Mouse (Mus musculus): ENCODE data around the gene Krt27. TPM values are rescaled to one million over a fixed set of nuclear protein-coding genes. Genes with fewer than 3 reads are reported as not detected.
A peak's percentile ranks its signal among the peaks of the same experiment; 100 is the strongest.

The Krt27 gene
- polyA plus RNA-seq (2012; rRNA removed) = 0.05 TPM in 1 of 2 replicates, not detected in the other

GRCm38 (mm10) chr11:99351004-99351403, at the start of gene Krt27:
TSS of gene Krt27 (minus strand) at chr11:99351104.
- TF ChIP-seq CTCF (IDR thresholded peaks at IDR 0.05; ENCODE audit: borderline replicate concordance, extremely low read depth, insufficient read depth, insufficient read length) = no peak
- no peak for TF ChIP-seq POLR2A (IDR thresholded peaks at IDR 0.05; ENCODE audit: borderline replicate concordance, extremely low read depth, insufficient read depth, insufficient read length, poor library complexity, severe bottlenecking)
- DNase-seq (ENCODE audit: low read depth) = no peak

GRCm38 (mm10) chr11:99399956-99400549, 49.1 kb upstream of the Krt27 start:
- no peak for DNase-seq (ENCODE audit: low read depth)
- TF ChIP-seq CTCF (IDR thresholded peaks at IDR 0.05; ENCODE audit: borderline replicate concordance, extremely low read depth, insufficient read depth, insufficient read length) (no peak), POLR2A (IDR thresholded peaks at IDR 0.05; ENCODE audit: borderline replicate concordance, extremely low read depth, insufficient read depth, insufficient read length, poor library complexity, severe bottlenecking) (no peak)

GRCm38 (mm10) chr11:99398832-99399231, 47.9 kb upstream of the Krt27 start:
- TF ChIP-seq POLR2A (IDR thresholded peaks at IDR 0.05; ENCODE audit: borderline replicate concordance, extremely low read depth, insufficient read depth, insufficient read length, poor library complexity, severe bottlenecking) (no peak), CTCF (IDR thresholded peaks at IDR 0.05; ENCODE audit: borderline replicate concordance, extremely low read depth, insufficient read depth, insufficient read length) (no peak)
- no peak for DNase-seq (ENCODE audit: low read depth)

- TF ChIP-seq POLR2A (IDR thresholded peaks at IDR 0.05; ENCODE audit: borderline replicate concordance, extremely low read depth, insufficient read depth, insufficient read length, poor library complexity, severe bottlenecking) (no peak), CTCF (IDR thresholded peaks at IDR 0.05; ENCODE audit: borderline replicate concordance, extremely low read depth, insufficient read depth, insufficient read length) (no peak)
Observed at GRCm38 (mm10) chr11:99398084-99398483, 47.2 kb upstream of the Krt27 start.

GRCm38 (mm10) chr11:99396661-99397060, 45.8 kb upstream of the Krt27 start:
- TF ChIP-seq CTCF (IDR thresholded peaks at IDR 0.05; ENCODE audit: borderline replicate concordance, extremely low read depth, insufficient read depth, insufficient read length) = no peak
- TF ChIP-seq POLR2A (IDR thresholded peaks at IDR 0.05; ENCODE audit: borderline replicate concordance, extremely low read depth, insufficient read depth, insufficient read length, poor library complexity, severe bottlenecking) = no peak
- DNase-seq (ENCODE audit: low read depth) = no peak

More at GRCm38 (mm10) chr11:99398084-99398483, 47.2 kb upstream of the Krt27 start:
- DNase-seq (ENCODE audit: low read depth) = no peak

DNA sequence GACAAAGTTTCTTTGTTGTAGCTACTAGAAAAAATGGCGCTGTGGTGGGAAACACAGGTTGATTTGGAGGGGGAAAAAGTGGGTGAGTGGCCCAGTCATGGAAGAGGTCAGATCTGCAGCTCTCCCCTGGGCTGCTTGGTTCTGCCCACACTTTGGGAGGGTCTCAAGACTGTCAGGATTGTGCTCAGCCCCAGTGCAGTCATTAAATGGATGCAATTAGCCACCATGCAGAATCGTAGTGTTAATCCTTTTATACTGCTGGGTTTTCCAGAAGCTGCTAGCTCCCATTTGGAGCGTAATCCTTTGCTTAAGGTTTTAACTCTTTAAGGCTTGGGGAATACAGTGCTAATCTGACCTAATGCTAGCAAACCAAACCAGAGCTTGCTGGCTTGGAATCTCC, 45.1 kb upstream of the Krt27 start:
- DNase-seq (ENCODE audit: low read depth) = peak; percentile 66
- no peak for TF ChIP-seq CTCF (IDR thresholded peaks at IDR 0.05; ENCODE audit: borderline replicate concordance, extremely low read depth, insufficient read depth, insufficient read length)
- no peak for TF ChIP-seq POLR2A (IDR thresholded peaks at IDR 0.05; ENCODE audit: borderline replicate concordance, extremely low read depth, insufficient read depth, insufficient read length, poor library complexity, severe bottlenecking)

DNA sequence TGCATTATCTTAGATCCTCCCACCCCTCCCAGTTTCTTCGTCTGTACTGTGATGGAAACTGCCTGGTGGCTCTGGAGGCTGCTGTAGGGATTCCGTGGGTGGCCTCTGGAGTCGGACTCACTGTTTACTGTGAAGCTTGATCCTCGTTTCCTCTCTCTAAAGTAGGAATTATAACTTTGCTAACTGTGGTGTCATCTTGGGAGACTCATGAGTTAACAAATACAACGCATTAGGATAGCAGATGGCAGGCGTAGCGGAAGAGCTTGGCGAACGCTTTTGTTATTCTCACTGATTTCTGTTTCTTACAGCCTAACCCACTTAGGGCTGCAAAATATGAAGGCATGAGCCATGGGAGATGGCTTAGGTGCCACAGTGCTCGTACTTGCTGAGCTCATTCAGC, 41.6 kb upstream of the Krt27 start:
- DNase-seq (ENCODE audit: low read depth) = no peak
- TF ChIP-seq POLR2A (IDR thresholded peaks at IDR 0.05; ENCODE audit: borderline replicate concordance, extremely low read depth, insufficient read depth, insufficient read length, poor library complexity, severe bottlenecking) (no peak), CTCF (IDR thresholded peaks at IDR 0.05; ENCODE audit: borderline replicate concordance, extremely low read depth, insufficient read depth, insufficient read length) (no peak)

DNA sequence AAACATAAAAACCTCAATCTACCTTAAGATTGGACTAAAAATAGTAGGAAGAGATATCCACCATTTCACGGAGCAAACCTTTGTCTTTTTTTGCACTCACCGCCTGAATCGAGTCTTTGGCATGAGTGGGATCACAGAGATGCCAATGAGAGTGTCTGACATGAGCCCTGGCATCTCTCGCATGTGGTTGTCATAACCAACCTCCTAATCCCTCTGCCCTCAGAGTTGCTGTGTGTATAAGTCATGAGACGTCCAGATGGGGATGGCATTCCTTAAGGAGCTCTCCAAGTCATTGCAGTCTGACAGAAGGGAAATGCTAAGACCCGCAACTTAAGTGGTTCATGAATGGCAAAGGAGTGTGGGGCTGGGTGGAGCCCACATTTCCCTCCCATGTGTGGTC, 40.5 kb upstream of the Krt27 start:
- TF ChIP-seq CTCF (IDR thresholded peaks at IDR 0.05; ENCODE audit: borderline replicate concordance, extremely low read depth, insufficient read depth, insufficient read length) = no peak
- TF ChIP-seq POLR2A (IDR thresholded peaks at IDR 0.05; ENCODE audit: borderline replicate concordance, extremely low read depth, insufficient read depth, insufficient read length, poor library complexity, severe bottlenecking) = no peak
- DNase-seq (ENCODE audit: low read depth) = no peak

- DNase-seq (ENCODE audit: low read depth) = no peak
- no peak for TF ChIP-seq CTCF (IDR thresholded peaks at IDR 0.05; ENCODE audit: borderline replicate concordance, extremely low read depth, insufficient read depth, insufficient read length)
- TF ChIP-seq POLR2A (IDR thresholded peaks at IDR 0.05; ENCODE audit: borderline replicate concordance, extremely low read depth, insufficient read depth, insufficient read length, poor library complexity, severe bottlenecking) = no peak
Observed at GRCm38 (mm10) chr11:99390866-99391265, 40.0 kb upstream of the Krt27 start.

- TF ChIP-seq POLR2A (IDR thresholded peaks at IDR 0.05; ENCODE audit: borderline replicate concordance, extremely low read depth, insufficient read depth, insufficient read length, poor library complexity, severe bottlenecking) (no peak), CTCF (IDR thresholded peaks at IDR 0.05; ENCODE audit: borderline replicate concordance, extremely low read depth, insufficient read depth, insufficient read length) (no peak)
- no peak for DNase-seq (ENCODE audit: low read depth)
Observed at GRCm38 (mm10) chr11:99389264-99389663, 38.4 kb upstream of the Krt27 start, which contains the start of gene Krt10. TSS of gene Krt10 (minus strand) at chr11:99389364.

GRCm38 (mm10) chr11:99388661-99389060, 37.8 kb upstream of the Krt27 start:
- TF ChIP-seq POLR2A (IDR thresholded peaks at IDR 0.05; ENCODE audit: borderline replicate concordance, extremely low read depth, insufficient read depth, insufficient read length, poor library complexity, severe bottlenecking) (no peak), CTCF (IDR thresholded peaks at IDR 0.05; ENCODE audit: borderline replicate concordance, extremely low read depth, insufficient read depth, insufficient read length) (no peak)
- DNase-seq (ENCODE audit: low read depth) = no peak
